Mouse (Mus musculus) skeletal muscle tissue, postnatal 0 days (tissue): ENCODE results near the gene Tprn. TPM values are rescaled to one million over a fixed set of nuclear protein-coding genes. Genes with fewer than 3 reads are reported as not detected.

Source experiments
- polyA plus RNA-seq: library from polyadenylated mRNA; unstranded; fragments of >200 nt; fragmentation: Nextera tagmentation; extraction: Ambion mirVana; gene quantifications from 2 replicates; pipeline ENCODE4 v1.2.1, GENCODE M21; 2015

Tprn gene
- 3.0 and 3.9 TPM in 2 replicates for polyA plus RNA-seq

GRCm38 (mm10) chr2:25262291-25262767 lies at the start of gene Tprn:
TSS of gene Tprn (plus strand) at chr2:25262618.

DNA sequence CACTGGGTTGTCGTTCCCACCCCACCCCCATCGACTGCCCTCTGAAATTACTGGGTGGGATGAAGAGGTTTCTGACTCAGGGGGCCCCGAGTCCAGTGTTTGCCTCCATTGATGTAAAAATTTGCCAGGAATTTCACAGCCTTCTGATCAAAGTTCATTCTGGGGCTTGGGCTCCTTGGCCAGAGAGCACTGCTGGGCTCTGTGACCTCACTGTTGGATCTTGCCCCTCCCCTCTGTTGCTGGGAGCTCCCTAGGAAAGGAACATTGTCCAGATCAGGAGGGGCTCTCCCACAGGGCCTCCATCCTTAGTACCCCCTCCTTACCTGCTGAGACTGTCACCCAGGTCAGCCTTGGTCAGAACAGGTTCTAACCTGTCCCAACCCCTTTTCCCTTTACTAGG lies 48.0 kb upstream of the Tprn start, which contains the start of gene Stpg3:
Gene Stpg3, minus strand, starts transcription at position 194 of the 400 bp plus-strand sequence.

GRCm38 (mm10) chr2:25218445-25218844 lies 44.0 kb upstream of the Tprn start, which contains the start of gene Fam166a:
TSS of gene Fam166a (plus strand) at chr2:25218745.

DNA sequence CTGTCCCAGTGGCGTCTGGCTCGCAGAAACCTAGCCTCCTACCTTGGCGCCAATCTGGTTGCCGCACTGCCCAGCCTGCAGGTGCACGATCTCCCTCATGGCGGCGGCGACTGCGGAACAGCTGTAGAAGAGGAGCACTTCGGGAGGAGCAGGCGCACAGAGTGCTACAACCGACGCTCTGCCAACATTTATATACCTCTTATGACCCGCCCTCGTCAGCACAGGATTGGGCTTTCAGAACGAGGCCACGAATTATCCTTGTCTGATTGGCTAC lies 38.0 kb upstream of the Tprn start, which contains the start of gene Tubb4b:
Gene Tubb4b, minus strand, starts transcription at position 211 of the 274 bp plus-strand sequence.

DNA sequence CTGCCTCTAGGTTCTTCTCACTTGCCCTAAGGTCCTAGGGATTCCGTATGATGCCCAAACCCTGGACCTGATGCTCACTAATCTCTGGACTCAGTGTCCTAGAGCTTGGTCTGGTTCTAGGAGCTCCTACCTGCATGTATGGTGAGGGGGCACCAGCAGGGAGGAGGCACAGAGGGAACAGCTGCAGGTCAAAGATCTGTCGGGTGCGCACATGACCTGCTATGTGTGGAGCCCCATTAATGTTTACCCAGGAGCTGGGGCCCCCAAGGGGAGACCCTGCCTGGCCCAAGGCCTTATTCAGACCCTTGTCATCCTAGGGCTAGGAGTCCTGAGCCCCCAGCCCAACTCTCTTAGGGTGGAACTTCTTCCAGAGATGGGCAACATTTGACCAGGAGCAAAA lies 28.4 kb upstream of the Tprn start, which contains the start of gene Slc34a3:
Gene Slc34a3, minus strand, starts transcription at position 315 of the 400 bp plus-strand sequence.

DNA sequence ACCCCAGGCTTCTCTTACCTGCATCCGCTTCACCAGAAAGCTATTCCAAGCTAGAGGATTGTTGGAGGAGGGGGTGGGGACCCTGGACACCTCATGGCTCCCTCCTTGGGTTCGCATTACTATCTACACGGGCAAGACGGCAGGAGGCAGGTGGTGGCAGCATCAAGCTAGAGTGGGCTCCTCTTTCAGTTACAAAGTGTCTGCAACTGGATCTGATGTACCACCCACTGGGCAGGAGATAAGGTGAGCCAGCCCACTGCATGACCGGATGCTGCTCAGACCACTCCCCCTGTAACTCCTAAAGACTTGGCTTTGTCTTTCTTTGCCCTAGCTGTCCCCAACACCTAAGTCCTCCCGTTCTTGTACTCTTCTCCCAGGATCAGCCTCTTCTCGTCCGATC lies 25.8 kb upstream of the Tprn start, which contains the start of gene Rnf224:
Gene Rnf224, minus strand, starts transcription at position 174 of the 400 bp plus-strand sequence.

GRCm38 (mm10) chr2:25242101-25242506 lies 20.3 kb upstream of the Tprn start, which contains the start of the genes Rnf208 and Cysrt1:
TSS of gene Rnf208 (plus strand) at chr2:25242255.
TSS of gene Cysrt1 (minus strand) at chr2:25242452.

GRCm38 (mm10) chr2:25246183-25247072 lies 16.0 kb upstream of the Tprn start, which contains the start of gene AL732309.1:
TSS of gene AL732309.1 (minus strand) at chr2:25246863.

DNA sequence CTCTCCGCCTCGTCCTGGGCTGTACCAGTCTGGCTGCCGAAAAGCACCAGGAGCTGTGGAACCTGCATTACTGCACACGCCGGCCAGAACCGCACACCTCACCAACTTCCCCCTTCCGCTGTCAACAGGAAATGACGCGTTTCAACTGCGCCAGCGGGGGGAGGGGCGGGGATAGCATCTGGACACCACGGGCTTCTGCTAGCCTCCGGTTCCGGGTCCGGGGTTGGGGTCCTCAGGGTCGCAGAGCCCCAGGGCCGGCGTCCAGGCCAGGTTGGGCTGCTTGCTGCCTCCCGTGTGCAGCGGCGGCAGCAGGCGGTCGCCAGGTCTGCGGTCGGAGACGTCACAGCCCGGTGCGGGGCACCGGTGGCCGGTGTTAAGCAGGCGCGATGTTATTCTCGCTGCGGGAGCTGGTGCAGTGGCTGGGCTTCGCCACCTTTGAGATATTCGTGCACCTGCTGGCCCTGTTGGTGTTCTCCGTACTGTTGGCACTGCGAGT lies 7.1 kb upstream of the Tprn start, which contains the start of gene Tmem203:
Gene Tmem203, plus strand, starts transcription at position 156 of the 496 bp plus-strand sequence.

DNA sequence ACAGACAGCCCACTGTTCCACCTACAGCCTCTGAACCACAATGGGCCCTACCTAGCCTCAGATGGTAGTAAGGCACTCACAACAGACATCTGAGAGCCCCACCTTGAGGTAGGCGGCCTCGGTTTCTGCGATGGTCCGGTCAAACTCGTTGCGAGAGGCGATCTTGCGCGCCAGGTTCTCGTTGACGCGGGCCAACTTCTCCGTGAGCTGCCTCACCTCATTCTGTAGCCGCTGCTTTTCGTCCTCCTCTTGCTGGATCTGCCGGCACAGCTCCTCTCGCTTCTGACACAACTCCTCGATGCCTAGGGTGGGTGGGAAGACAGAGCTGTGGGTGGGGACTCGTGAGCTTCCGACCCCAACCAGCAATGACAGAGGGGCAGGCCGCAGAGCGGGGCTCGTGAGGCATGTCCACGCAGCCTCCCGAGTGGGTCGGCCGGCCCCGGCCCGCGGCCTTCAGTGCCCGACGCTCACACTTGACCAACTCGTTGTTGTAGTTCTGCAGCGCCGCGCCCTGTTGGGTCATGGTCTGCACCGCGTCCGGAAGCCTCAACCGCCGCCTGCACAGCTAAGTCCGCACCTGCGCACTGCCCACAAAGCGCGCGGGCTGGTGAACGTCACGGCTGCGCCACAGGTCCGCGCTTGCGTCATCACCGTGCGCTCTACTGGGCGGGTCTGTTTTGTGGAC lies 9.6 kb downstream of the Tprn start, which contains the start of the genes Ssna1 and Anapc2:
Gene Ssna1, minus strand, starts transcription at position 612 of the 685 bp plus-strand sequence.
Gene Anapc2, plus strand, starts transcription at position 652 of the 685 bp plus-strand sequence.

DNA sequence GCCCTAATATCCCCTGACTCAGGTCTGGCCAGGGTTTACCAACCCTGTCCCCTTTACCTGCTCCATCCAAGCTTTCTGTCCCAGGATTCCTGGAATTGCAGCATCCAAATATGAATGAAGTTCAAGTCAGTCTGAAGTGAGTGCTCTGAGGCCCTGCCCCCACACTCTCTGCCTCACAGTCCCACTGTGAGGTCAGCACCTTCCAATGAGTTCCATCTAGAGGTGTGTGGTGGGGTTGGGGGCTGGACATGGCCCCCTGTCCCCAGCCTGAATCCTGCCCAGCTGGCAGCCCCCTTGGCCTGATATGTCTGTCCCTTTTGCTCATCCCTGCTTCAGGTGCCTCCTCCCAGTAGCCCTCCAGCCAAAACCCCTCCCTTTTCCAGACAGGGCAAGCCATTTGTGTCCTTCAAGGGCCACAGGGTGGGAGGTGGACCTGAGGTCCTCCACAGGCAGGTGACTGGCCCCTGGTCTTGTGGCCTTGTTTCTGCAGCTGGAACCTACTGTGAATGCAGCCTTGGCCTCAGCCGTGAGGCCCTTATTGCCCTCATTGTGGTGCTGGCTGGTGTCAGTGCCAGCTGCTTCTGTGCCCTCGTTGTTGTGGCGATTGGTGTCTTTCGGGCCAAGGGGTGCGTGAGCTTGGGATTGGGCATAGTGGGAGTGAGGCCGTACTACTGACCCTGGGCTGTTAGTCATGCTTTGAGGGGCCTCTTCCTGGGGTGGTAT lies 25.7 kb downstream of the Tprn start, which contains the start of gene Tmem210:
Gene Tmem210, plus strand, starts transcription at position 219 of the 723 bp plus-strand sequence.

DNA sequence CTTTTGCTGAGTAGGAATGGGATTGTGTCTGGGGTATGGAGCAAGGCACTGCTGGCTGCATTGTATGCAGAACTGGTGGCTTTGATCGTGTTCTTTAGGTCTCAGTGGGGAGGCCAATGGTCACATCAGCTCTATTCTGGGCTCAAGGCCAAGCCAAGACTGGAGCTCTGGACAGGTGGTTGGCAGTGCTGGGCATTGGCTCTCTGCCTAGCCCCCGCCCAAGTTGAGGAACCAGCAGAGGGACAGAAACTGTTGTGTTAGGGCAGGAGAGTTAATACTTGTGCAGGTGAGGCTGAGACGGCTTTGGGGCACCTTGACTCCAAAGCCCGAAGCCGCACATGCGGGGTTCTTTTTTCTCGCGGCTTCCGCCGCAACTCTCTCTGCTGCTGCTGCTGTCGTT lies 27.2 kb downstream of the Tprn start, which contains the start of gene Lrrc26:
Gene Lrrc26, plus strand, starts transcription at position 265 of the 400 bp plus-strand sequence.

DNA sequence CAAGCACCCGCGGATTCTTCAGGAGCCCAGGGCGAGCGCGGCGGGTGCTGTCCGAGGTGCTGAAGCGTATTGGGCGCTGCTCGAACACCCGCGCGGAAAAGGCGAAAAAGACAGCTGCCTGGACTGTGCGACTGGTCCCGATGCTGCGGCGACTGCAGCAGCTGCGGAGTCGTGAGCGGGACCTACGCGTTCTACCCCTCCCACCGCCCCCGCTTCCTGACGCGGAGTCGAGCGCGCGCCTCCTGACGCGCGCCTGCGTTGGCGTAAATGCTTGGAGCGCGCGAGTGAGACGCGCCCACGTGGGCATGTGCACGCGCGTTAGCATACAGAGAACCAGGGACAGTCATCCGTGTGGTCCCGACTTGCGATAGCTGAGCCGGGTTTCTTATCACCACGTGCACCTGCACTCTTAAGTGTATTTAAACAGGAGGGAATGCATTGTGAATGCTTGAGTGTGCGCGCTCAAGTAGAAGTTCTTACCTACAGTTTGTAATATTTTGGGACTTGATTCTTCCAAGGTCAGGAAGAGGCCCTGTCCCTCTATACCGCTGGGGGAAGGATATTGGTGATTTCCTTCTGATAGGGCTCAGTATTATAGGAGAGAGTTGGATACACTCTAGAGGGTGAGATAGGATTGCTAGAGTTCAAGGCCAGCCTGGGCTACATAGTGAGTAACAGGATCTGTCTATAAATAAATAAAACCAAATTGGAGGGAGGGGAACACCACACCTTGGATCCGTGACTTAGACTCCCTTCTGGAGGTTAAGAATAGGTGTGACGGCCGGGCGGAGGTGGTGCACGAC lies 56.8 kb downstream of the Tprn start, which contains the start of gene Grin1:
Gene Grin1, minus strand, starts transcription at position 217 of the 803 bp plus-strand sequence.

Other genes with a start within 250 kb of the Tprn start
- gene Nsmf, start 208.3 kb upstream of the Tprn start, polyA plus RNA-seq = 33.9 and 34.8 TPM in 2 replicates
- gene Entpd8, start 182.3 kb upstream of the Tprn start, polyA plus RNA-seq = not detected in 2 replicates
- 0.17 TPM in 1 of 2 replicates, not detected in the other for gene Noxa1, start 167.5 kb upstream of the Tprn start, polyA plus RNA-seq
- gene Nrarp, start 81.9 kb upstream of the Tprn start, polyA plus RNA-seq = 9.5 and 13.8 TPM in 2 replicates
- gene Tor4a, start 65.7 kb upstream of the Tprn start, polyA plus RNA-seq = 2.5 and 3.6 TPM in 2 replicates
- 42.2 and 43.2 TPM in 2 replicates for gene Nelfb, start 51.1 kb upstream of the Tprn start, polyA plus RNA-seq
- not detected in 2 replicates for gene Stpg3, start 48.0 kb upstream of the Tprn start, polyA plus RNA-seq
- 0.19 TPM in 1 of 2 replicates, not detected in the other for gene Fam166a, start 43.9 kb upstream of the Tprn start, polyA plus RNA-seq
- gene Tubb4b, start 37.9 kb upstream of the Tprn start, polyA plus RNA-seq = 141 and 191 TPM in 2 replicates
- not detected in 2 replicates for gene Slc34a3, start 28.3 kb upstream of the Tprn start, polyA plus RNA-seq
- gene Rnf224, start 25.8 kb upstream of the Tprn start, polyA plus RNA-seq = not detected in 2 replicates
- gene Rnf208, start 20.4 kb upstream of the Tprn start, polyA plus RNA-seq = 0.50 and 1.5 TPM in 2 replicates
- 8.6 TPM in 1 of 2 replicates, not detected in the other for gene Cysrt1, start 20.2 kb upstream of the Tprn start, polyA plus RNA-seq
- 1.2 and 2.0 TPM in 2 replicates for gene AL732309.1, start 15.8 kb upstream of the Tprn start, polyA plus RNA-seq
- 27.2 and 29.6 TPM in 2 replicates for gene Tmem203, start 7.2 kb upstream of the Tprn start, polyA plus RNA-seq
- 102 and 122 TPM in 2 replicates for gene Ssna1, start 9.8 kb downstream of the Tprn start, polyA plus RNA-seq
- 51.7 and 54.8 TPM in 2 replicates for gene Anapc2, start 9.9 kb downstream of the Tprn start, polyA plus RNA-seq
- gene Tmem210, start 25.5 kb downstream of the Tprn start, polyA plus RNA-seq = not detected in 2 replicates
- gene Lrrc26, start 27.3 kb downstream of the Tprn start, polyA plus RNA-seq = 0.12 and 0.15 TPM in 2 replicates
- not detected in 2 replicates for gene Grin1, start 56.6 kb downstream of the Tprn start, polyA plus RNA-seq
- gene Man1b1, start 69.7 kb downstream of the Tprn start, polyA plus RNA-seq = 29.6 and 33.0 TPM in 2 replicates
- gene Dpp7, start 93.7 kb downstream of the Tprn start, polyA plus RNA-seq = 8.7 and 10.9 TPM in 2 replicates
- gene Uap1l1, start 103.1 kb downstream of the Tprn start, polyA plus RNA-seq = 12.4 and 16.8 TPM in 2 replicates
- gene Sapcd2, start 109.7 kb downstream of the Tprn start, polyA plus RNA-seq = 5.8 and 6.4 TPM in 2 replicates
- 30.8 and 32.7 TPM in 2 replicates for gene Entpd2, start 133.3 kb downstream of the Tprn start, polyA plus RNA-seq
- gene Npdc1, start 136.7 kb downstream of the Tprn start, polyA plus RNA-seq = 19.3 and 28.5 TPM in 2 replicates
- gene Fut7, start 160.6 kb downstream of the Tprn start, polyA plus RNA-seq = 0.06 TPM in 1 of 2 replicates, not detected in the other
- gene Abca2, start 166.1 kb downstream of the Tprn start, polyA plus RNA-seq = 1.2 and 1.6 TPM in 2 replicates
- 1.0 and 6.2 TPM in 2 replicates for gene Clic3, start 194.2 kb downstream of the Tprn start, polyA plus RNA-seq
- 56.6 and 62.1 TPM in 2 replicates for gene Paxx, start 198.5 kb downstream of the Tprn start, polyA plus RNA-seq
- gene Ptgds, start 207.4 kb downstream of the Tprn start, polyA plus RNA-seq = 11.8 and 13.3 TPM in 2 replicates
- gene Lcn12, start 231.3 kb downstream of the Tprn start, polyA plus RNA-seq = not detected in 2 replicates
- 56.1 and 56.8 TPM in 2 replicates for gene Fbxw5, start 238.1 kb downstream of the Tprn start, polyA plus RNA-seq
- 2.9 and 4.1 TPM in 2 replicates for gene C8g, start 239.1 kb downstream of the Tprn start, polyA plus RNA-seq